Mouse (Mus musculus) urinary bladder, adult 2 months (tissue): Measurements from ENCODE around the gene Gm4869. TPM values are rescaled to one million over a fixed set of nuclear protein-coding genes. Genes with fewer than 3 reads are reported as not detected.
"Not testable (repeated sequence)": the region's sequence is repeated elsewhere in the genome, so short reads cannot be mapped to it uniquely, and the experiment has no call there.

Experiments
- DNase-seq: peaks from one replicate; pipeline ENCODE4 v3.0.0; 2022; ENCODE audit warnings: low spot score
- polyA plus RNA-seq: library from polyadenylated mRNA; depleted of rRNA; stranded (reverse); fragments of >200 nt; gene quantifications from 2 replicates; pipeline ENCODE4 v1.2.3, GENCODE M21; 2012; rRNA removed

Gene Gm4869
- polyA plus RNA-seq = 0.96 and 1.0 TPM in 2 replicates

GRCm38 (mm10) chr5:140445345-140445744 is at the start of gene Gm4869:
Gene Gm4869 (plus strand): TSS chr5:140445645.
- no peak for DNase-seq

GRCm38 (mm10) chr5:140396166-140396940 is 49.1 kb upstream of the Gm4869 start:
- no peak for DNase-seq

- no peak for DNase-seq
These were observed 42.7 kb upstream of the Gm4869 start for GRCm38 (mm10) chr5:140402640-140403270.

GRCm38 (mm10) chr5:140405126-140405525 is 40.3 kb upstream of the Gm4869 start:
- no peak for DNase-seq

- no peak for DNase-seq
These were observed 38.8 kb upstream of the Gm4869 start for GRCm38 (mm10) chr5:140406666-140407065.

- no peak for DNase-seq
These were observed 36.6 kb upstream of the Gm4869 start for GRCm38 (mm10) chr5:140408801-140409200.

- DNase-seq = peak; percentile 34
These were observed 34.1 kb upstream of the Gm4869 start for GRCm38 (mm10) chr5:140411339-140411738.

- DNase-seq = no peak
These were observed 30.8 kb upstream of the Gm4869 start for GRCm38 (mm10) chr5:140414647-140415046.

GRCm38 (mm10) chr5:140418106-140418488 is 27.3 kb upstream of the Gm4869 start:
- DNase-seq = no peak

GRCm38 (mm10) chr5:140418489-140419441 is 26.7 kb upstream of the Gm4869 start, which contains the start of gene Eif3b:
Gene Eif3b (plus strand): TSS chr5:140419328.
- peak; percentile 89 for DNase-seq

GRCm38 (mm10) chr5:140419442-140420080 is 25.9 kb upstream of the Gm4869 start:
- no peak for DNase-seq

GRCm38 (mm10) chr5:140420616-140421015 is 24.8 kb upstream of the Gm4869 start:
- DNase-seq = no peak

- no peak for DNase-seq
These were observed 20.2 kb upstream of the Gm4869 start for GRCm38 (mm10) chr5:140425016-140425783.

GRCm38 (mm10) chr5:140439117-140439516 is 6.3 kb upstream of the Gm4869 start:
- not testable (repeated sequence) for DNase-seq

- DNase-seq = no peak
These were observed 4.0 kb upstream of the Gm4869 start for GRCm38 (mm10) chr5:140441406-140441805.

- no peak for DNase-seq
These were observed 1.4 kb upstream of the Gm4869 start for GRCm38 (mm10) chr5:140444012-140444411.

- DNase-seq = no peak
These were observed 609 bp downstream of the Gm4869 start for GRCm38 (mm10) chr5:140446054-140446453.

GRCm38 (mm10) chr5:140454488-140454887 is 9.0 kb downstream of the Gm4869 start:
- no peak for DNase-seq

- no peak for DNase-seq
These were observed 10.0 kb downstream of the Gm4869 start for GRCm38 (mm10) chr5:140455466-140455865.

- no peak for DNase-seq
These were observed 16.0 kb downstream of the Gm4869 start for GRCm38 (mm10) chr5:140461476-140461875.

GRCm38 (mm10) chr5:140463151-140463550 is 17.7 kb downstream of the Gm4869 start:
- not testable (repeated sequence) for DNase-seq
